Mouse (Mus musculus) thymus, postnatal 14 days (tissue): ENCODE results near the gene Clcf1.

Experiments used
- DNase-seq: peaks from one replicate; pipeline ENCODE4 v3.0.0; 2021

Gene Clcf1

DNA sequence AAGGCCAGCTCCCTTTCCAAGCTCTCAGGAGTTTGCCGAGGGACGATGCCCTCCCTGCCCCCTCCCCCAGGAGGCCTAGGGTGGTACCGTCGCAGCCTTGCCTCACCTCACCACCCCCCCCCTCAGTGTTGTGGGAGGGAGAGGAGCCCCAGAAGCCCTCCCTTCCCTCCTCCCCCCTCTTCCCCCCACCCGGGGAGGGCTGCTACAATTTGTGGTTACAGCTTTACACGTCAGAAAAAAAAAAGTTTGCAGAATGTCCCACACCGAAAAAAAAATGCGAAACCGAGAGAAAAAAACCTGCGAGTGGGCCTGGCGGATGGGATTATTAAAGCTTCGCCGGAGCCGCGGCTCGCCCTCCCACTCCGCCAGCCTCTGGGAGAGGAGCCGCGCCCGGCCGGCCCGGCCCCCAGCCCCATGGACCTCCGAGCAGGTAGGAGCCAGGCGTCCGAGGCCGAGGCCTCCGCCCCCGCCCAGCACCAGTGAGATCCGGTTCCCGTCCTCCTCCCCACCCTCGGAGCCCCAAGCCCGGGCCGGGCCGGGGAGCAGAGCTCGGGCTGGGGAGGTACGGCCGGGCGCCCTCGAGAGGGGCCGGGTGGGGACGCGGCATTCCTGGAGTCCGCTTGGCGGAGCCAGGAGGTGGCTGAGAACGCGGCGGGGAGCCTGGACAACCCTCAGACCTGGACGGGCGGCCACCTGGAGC lies at the start of gene Clcf1, which contains the start of gene AC109138.7:
Clcf1 (plus strand) TSS at position 168 of the 700 bp plus-strand sequence.
AC109138.7 (plus strand) TSS at position 287 of the 700 bp plus-strand sequence.
- DNase-seq, result peak; percentile 71

DNA sequence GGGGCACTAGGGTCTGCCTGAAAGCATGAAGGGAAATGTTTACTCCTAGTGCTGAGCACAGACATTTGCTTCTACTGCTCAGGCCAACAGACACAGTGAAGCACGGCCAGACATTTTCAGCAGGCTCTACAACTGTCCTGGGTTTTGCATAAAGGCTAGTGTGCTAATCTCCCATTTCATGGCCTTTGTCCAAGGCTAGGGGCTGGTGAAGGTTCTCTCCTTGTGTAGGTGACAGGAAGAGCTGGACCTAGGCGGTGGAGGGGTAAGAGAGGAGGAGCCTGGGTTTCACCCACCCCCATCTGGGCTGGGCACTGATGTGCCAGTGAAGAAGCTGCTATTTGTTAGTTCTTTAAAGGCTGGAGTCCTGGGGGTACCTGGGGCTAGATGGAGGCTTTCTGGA lies 49.3 kb upstream of the Clcf1 start:
- DNase-seq, result no peak

DNA sequence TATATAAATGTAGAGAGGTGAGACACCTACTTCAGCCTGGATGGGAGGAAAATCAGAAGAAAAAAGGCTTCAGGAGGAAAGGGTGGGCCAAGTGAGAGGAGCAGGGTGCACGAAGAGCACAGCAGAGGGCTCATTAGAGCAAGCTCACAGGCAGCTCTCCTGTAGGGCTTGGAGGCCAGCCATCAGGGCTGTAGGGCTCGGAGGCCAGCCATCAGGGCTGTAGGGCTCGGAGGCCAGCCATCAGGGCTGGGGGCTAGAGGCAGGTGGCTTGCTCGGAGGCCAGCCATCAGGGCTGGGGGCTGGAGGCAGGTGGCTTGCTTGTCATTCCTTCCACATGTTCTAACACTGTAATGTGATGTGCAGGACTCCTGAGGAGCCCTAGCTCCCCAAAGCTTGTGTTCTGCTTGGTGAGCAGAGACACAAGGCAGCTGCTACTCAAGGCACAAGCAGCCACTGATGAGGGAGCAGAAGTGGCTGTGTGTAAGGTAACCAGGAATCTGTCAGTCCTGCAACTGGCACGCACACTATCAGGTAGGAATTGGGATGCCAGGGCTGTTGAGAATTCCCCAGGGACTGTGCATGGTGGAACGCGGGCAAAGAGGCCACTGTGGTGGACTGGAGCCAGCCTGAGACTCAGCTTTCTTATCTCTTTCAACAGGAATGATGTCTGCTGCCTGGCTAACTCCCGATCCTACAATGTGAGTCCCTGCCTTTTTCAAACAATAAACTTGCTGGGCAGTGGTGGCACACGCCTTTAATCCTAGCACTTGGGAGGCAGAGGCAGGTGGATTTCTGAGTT lies 47.2 kb upstream of the Clcf1 start:
- DNase-seq, result no peak

DNA sequence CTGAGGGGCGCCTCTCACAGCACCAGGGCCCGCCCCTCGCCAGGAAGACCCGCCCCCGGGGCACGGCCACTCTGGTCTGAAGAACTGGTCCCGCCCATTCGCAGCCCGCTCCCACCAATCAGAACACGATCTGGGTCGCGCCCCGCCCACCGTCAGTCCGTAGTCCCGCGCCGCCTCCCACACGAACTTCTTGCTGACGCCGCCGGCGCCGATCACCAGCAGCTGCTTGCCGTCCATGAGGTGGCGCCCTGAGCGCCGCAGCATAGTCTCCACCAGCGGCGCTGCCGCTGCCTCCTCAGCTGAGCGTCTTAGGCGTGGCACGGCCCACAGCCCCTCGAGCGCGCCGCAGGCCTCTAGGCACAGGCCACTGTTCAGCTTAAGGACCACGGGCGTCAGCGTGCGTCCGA lies 44.7 kb upstream of the Clcf1 start:
- peak; percentile 100 for DNase-seq

DNA sequence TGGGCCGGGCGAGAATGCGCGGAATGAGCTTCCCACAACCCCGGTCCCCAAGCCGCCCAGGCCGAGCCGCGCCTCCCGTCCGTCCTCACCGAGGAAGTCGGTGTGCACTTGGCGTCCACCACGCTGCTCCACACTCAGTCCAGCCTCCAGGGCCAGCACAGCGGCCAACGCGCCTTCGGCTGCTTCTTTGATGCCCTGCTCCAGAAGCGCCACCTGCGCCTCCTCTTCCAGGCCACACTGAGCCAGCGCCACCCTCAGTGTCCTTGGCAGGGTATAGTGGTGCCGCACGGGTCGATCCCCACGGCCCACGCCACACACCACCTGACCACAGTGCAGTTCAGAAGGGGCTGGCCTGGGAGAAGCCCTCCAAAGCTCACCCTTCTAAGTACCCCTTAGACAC lies 44.2 kb upstream of the Clcf1 start:
- DNase-seq, result no peak

DNA sequence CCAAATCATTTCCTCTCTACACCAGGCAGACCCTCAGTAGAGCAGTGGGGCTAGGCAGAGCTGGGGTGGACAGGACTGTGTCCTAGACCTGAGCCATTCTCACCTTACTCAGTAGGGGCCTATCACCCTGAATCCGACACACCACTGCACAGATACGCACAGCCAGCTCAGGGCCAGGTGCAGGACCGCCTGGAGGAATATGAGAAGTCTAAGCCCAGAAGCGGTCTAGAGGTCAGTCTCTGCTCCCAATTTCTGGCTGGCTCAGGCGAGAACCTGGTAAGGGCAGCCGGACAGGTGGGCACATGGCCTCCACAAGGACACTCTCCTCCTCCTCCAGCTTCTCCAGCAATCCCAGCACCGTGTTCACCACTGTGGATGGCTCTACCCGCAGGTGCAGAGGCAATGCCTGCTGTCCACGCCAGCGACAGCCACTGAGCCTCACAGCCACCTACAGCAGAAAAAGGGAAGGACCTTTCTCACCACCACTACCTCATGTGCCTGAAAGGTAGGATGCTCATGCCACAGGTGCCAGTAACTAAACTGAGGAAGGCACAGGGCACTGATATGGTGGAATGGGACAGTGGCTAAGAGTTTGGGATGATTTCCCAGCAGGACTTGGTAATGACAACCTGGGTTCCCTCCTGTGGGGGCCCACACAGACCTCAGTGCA lies 43.2 kb upstream of the Clcf1 start:
- DNase-seq, result peak; percentile 11

DNA sequence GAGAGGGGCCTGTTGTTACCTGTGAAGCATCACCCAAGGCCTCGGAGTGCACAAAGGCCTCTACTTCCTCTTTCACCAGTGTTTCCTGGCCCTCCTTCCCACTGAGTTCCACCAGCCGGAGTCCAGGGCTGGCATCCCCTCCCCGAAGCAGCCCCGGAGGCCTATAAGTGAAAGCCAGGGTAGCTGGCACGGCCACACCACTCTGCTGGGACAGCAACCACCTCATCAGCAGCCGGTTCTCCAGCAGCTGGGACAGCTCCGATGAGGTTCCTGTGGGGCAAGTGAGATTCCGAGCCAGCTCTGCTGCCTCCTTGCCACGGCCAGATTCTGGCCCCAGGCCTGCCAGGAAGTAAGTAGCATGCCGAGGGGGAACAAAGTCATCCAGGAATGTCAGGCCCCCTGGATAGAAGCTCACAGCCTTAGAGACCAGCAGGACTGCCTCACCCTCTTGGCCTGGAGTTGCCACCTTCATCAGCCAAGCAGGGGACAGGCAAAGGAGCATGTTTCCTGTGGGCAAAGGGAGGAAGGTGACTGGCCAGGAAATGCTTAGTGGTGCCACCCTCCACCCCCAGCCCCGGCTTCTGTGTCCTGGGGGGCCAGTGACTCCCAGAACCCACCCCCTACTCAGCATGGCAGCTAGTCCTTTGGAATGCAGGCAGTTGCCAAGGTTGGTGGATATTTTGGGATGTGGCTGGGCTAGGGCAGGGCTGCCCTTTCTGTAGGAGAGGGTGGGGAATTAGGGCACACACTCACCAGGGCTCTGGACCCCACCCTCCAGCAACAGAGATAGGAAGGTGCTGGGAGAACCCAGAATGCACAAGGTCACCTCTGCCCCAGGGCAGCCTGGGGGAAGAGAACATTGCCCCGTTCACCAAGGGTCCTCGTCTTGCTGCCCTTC lies 42.4 kb upstream of the Clcf1 start:
- peak; percentile 29 for DNase-seq

DNA sequence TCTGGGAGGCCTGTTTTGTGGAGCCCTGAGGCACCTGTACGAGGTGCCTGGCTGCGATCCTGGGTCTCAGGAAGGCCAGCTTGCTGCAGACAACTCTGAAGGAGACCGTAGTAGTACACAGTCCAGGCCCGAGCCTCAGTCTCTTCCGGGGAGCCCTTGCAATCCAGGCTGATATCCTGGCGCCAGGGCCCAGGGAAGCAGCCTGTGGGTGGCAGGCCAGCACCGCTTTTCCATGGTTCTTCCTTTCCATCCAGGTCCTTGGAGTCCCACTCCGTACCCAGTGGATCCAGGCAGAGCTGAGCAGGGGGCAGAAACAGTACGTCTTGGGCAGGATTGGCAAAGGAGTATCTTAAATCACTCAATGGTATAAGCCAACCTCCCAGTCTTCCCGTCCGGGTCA lies 41.1 kb upstream of the Clcf1 start:
- DNase-seq, result no peak

DNA sequence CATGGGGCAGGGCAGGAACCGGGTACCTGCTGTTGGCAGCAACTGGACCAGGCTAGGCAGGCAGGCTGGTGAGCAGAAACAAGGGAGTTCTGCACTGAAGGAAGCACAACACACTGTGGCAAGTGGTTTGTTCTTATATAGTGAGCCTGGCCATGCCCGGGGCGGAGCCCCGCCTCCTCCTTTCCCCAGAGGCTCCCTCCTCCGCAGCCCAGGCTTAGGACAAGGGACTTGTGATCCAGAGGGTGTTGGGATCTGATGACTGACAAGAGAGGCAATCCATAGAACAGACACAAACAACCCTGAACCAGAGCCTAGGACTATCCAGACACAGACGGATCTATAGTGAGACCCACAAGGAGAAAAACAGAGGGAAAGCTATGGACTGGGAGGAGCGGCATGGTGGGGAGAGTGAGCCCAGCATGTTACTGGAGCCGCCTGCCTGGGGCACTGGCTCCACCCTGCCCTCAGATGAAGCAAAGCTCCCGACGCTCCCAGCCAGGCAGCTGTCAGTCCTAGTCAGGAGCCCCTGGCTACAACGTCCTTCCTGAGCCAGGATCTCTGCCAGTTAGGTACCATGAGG lies 38.6 kb upstream of the Clcf1 start, which contains the start of gene Carns1:
Carns1 (minus strand) TSS at position 112 of the 580 bp plus-strand sequence.
- no peak for DNase-seq

DNA sequence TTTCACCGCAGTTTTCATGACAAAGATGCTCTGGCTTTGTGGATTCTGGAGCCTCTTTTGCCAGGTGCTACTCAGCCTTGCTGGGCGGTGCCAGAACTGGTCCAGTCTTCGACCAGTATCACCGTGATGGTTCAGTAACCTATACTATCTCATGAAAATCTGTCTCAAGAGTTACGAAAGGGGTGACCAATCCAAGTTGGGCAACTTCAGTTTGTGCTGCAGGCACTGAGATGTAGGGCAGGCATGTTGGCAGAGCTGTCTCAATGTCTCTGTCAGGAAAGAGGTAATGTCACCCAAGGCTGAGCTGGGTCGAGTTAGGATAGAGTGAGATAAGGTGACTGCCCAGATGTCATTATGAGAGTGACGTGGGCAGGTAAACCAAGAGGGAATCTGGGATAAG lies 33.6 kb upstream of the Clcf1 start:
- no peak for DNase-seq

DNA sequence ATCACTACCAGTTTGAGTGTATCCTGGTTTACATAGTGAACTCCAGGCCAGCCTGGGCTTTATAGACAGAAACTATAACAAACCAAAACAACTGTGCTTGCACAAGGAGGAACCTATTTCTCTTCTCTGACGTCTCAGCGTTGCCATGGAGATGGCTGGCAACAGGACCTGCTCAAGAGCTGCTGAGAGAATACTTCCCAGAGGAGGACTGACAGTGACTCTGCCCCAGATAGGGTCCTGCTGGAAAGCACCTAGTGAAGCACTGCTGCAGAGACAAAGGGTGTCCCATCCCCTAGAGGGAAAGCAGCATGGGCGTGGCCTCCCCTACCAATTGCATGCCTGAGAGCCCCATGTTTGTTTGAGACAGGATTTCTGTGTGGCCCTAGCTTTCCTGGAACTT lies 32.1 kb upstream of the Clcf1 start:
- peak; percentile 56 for DNase-seq

DNA sequence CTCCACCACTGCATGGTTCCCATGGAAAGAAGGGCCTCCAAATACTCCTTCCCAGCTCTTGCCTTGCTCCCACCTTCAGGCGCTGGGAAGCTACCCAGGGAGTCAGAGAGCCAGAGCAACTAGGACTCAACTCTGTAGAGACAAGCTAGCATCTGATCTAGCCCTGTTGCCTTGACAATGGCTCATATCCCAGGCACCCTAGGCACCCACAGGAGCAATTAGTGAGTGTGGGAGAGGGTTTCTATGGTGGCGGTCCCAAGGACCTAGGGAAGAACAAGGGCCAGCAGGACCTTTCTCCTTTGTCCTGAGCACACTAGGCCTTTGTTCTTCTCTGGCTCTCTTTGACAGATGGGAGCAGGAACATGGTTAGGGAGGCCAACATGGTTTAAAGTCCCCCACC lies 30.3 kb upstream of the Clcf1 start:
- no peak for DNase-seq

DNA sequence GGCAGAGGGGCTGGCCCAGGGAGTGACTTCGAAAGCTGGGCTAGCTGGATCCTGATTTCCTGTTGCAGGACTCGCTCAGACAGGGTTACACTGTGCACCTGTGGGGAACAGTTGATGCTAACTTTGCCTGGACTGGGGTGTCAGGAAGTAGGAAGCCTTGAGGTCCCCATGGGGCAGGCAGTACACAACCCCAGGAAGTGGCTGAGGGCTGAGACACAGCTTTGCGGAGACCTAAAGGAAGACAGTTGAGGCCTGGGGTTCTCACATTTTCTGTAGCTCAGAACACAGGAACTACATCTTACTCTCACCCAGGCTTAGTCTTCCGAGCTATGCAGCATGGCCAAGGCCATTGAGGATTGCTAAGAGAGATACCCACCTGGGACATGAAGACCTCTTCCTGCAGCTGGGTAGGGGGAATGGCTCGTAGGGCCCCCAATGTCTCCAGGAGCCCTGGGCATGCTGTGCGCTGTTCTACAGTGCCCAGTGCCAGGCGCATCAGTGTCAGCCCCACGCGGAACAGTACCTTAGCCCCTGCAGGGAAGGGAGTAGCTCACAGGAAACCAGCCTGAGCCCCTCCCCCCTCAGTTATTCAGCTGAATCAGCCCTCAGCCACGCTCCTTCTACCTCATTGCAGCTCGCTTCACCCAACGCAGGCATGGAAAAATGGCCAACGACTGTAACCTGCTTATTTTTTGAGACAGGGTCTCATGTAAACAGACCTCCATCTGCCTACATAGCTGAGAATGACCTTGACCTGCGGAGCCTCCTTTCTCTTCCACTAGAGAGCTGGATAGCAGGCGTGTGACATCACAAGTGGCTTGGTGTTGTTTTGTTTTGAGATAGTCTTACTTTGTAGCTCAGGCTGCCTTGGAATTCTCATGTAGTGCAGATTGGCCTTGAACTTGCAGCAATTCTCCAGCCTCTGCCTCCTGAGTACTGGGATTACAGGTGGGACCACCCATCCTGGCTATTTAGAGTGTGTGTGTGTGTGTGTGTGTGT lies 28.8 kb upstream of the Clcf1 start:
- DNase-seq, result peak; percentile 90

DNA sequence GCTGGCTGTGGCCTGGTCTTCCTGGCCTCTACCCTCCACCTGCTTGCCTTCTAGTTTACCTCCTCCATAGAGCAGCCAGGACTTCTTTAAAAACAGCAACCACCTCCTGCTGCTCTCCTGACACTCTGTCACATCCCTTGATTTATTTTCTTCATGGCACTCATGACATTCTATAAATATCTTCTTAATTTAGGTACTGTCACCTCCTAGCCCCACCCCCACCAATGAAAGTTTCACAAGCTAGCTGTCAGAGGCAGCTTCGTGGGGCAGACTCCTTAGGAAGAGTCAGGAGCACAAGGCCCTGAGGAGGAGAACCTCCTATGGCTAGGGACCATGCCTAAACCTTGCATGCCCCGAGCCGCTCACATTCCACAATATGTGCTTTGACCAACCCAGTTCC lies 26.7 kb upstream of the Clcf1 start:
- DNase-seq, result no peak

DNA sequence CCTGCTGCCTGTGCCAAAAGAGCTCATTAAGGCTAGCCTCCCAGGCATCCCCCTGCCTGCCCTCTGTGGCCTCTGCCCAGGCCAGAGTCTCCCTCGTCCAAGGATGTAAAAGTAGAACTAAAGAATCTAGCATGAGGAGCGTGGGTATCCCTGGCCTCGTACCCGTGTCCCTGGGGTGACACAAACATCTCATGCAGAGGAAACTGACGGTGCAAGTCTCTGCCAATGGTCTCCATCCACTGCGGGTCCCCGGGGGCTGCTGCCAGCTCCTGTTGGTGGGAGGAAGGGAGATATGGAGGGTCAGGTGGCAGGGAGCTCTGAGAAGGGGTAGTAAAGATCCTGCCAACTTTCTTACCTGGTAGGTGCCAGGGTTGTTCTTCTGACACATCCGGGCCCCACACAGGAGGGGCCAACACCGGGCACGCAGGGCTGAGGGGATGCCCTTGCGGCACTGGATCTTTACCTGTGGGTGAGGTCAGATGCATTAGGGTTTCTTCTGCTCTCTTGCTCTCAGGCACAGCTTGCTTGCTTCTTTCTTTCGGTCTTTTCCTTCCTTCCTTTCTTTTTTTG lies 24.9 kb upstream of the Clcf1 start:
- peak; percentile 61 for DNase-seq

DNA sequence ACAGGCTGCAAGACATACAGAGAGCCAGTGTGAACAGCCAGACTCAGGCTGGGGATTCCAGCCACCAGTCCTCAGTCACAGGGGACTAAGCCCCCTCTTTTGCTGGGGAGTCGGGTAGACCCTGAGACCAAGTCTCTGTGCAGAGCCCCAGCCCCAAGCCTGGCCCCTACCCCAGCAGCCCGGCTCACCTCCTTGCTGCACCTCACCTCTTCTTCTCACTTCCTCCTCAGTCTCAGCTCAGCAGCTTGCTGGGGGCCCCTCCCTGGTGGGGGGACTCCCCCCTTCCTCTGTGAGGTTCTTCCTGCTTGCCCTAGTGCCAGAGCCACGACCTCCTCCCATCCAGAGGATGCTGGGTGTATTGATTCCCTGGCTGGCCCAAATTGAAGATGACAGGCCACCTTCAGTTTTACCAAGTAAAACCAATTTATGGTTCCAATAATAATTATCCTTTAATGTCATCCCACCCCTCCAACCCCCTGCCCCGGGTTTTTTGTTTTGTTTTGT lies 23.2 kb upstream of the Clcf1 start, which contains the start of gene Tbc1d10c:
Tbc1d10c (minus strand) TSS at position 454 of the 504 bp plus-strand sequence.
- DNase-seq, result peak; percentile 94

DNA sequence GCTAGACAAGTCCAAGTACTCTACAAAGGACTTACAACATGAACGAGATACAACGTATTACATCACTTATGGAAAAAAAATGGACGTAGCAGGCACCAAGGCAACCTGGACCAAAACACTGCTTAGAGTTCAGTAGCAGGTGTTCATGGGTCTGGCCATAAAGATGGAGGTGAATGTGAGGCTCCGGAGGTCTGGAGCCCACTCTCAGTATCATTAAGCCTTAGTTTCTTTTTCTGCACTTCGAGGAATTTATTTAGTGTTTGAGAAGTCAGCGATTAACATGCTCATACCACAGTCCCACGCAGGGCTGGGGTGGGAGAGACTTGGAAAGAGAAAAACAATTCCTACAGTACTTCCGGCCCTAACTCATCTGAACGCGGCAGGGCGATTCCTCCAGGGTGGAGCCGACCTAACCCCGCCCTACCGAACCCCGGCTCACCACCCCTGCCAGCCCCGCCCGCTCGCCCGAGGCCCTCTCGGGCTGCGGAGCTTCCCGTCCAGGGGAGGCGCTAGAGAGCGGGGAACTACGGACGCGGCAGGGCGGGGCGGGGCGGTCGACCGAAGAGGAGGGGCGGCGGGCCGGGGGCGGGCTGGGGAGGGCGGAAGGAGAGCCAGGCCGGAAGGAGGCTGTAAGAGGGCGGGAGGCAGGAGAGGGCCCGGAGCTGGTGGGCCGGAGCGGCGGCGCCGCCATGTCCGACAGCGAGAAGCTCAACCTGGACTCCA lies 22.3 kb upstream of the Clcf1 start, which contains the start of gene Ppp1ca:
Ppp1ca (plus strand) TSS at position 538 of the 723 bp plus-strand sequence.
- DNase-seq, result peak; percentile 99

DNA sequence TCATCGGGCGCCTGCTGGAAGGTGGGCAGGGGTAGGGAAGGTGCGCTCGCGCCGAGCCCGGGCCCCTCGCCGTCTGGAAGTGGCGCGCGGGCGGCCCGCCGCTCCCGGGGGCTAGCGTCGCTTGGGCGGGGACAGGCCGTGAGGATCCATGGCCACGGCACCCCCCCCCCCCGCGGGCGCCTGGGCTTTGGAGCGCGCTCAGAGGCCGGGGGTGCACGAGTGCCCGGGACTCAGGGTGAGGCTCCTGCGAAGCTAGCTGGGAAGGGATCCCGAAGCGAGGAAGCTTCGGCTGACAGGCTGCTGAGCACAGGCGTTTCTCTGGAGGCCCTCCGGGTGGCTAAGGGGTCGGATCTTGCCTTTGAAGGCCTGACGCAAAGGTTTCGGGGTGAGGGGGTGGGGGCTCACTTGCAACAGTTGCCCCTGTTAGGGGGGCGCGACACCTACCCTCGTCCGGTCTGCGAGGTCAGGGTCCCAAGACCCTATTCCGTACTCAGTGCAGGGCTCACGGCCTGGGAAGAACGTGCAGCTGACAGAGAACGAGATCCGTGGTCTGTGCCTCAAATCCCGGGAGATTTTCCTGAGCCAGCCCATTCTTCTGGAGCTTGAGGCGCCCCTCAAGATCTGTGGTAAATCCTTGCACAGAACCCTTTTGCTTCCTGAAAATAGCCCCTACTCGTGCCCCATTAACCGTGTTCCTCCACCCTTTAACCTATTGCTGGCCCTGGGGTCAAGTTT lies 21.6 kb upstream of the Clcf1 start:
- DNase-seq, result no peak

DNA sequence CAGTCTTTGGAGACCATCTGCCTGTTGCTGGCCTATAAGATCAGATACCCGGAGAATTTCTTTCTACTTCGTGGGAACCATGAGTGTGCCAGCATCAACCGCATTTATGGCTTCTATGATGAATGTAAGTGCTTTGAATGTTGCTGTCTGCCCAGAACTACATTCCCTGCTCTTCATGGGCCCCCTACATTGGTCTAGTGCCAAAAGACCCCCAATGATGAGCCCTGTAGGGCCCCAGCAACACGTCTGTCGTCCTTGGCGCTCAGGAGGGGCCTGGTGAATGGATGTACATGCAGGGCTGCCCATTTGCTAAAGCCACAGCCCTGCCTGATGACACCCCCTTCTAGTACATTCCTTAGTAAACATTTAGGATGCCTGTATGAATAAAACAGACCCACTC lies 20.9 kb upstream of the Clcf1 start:
- DNase-seq, result no peak
